Mouse (Mus musculus) cerebellum, adult 9-11 months (tissue): ENCODE results near the gene Ctse.
A peak's percentile ranks its signal among the peaks of the same experiment; 100 is the strongest.

Experiments
- DNase-seq: peaks from one replicate; pipeline ENCODE4 v3.0.0; 2022

The Ctse gene

GRCm38 (mm10) chr1:131655601-131656000 lies 17.5 kb downstream of the Ctse start:
- no peak for DNase-seq

GRCm38 (mm10) chr1:131657945-131658354 lies 19.8 kb downstream of the Ctse start:
- peak; percentile 89 for DNase-seq

- DNase-seq = no peak
These were observed 21.5 kb downstream of the Ctse start for GRCm38 (mm10) chr1:131659512-131660085.

GRCm38 (mm10) chr1:131660266-131660665 lies 22.2 kb downstream of the Ctse start:
- DNase-seq = no peak

- DNase-seq = no peak
These were observed 22.8 kb downstream of the Ctse start for GRCm38 (mm10) chr1:131660716-131661472.

- DNase-seq = no peak
These were observed 23.6 kb downstream of the Ctse start for GRCm38 (mm10) chr1:131661749-131662148.

GRCm38 (mm10) chr1:131663286-131663995 lies 25.3 kb downstream of the Ctse start:
- no peak for DNase-seq

- no peak for DNase-seq
These were observed 26.0 kb downstream of the Ctse start for GRCm38 (mm10) chr1:131664136-131664535.

- no peak for DNase-seq
These were observed 27.8 kb downstream of the Ctse start for GRCm38 (mm10) chr1:131665886-131666285.

GRCm38 (mm10) chr1:131671113-131671512 lies 33.0 kb downstream of the Ctse start:
- no peak for DNase-seq

- DNase-seq = no peak
These were observed 34.3 kb downstream of the Ctse start for GRCm38 (mm10) chr1:131672361-131672760.

- no peak for DNase-seq
These were observed 41.5 kb downstream of the Ctse start for GRCm38 (mm10) chr1:131679644-131680043.

GRCm38 (mm10) chr1:131687739-131688138 lies 49.6 kb downstream of the Ctse start:
- DNase-seq = no peak

GRCm38 (mm10) chr1:131688475-131688874 lies 50.4 kb downstream of the Ctse start, which contains the start of gene Rab7b:
Gene Rab7b (plus strand): TSS chr1:131688695.
- DNase-seq = no peak

GRCm38 (mm10) chr1:131689016-131689415 lies 50.9 kb downstream of the Ctse start:
- no peak for DNase-seq

- no peak for DNase-seq
These were observed 51.8 kb downstream of the Ctse start for GRCm38 (mm10) chr1:131689899-131690298.

GRCm38 (mm10) chr1:131690435-131690834 lies 52.3 kb downstream of the Ctse start:
- DNase-seq = no peak

GRCm38 (mm10) chr1:131691356-131691755 lies 53.2 kb downstream of the Ctse start:
- DNase-seq = no peak

GRCm38 (mm10) chr1:131695308-131695707 lies 57.2 kb downstream of the Ctse start:
- DNase-seq = no peak

GRCm38 (mm10) chr1:131696325-131696724 lies 58.2 kb downstream of the Ctse start:
- DNase-seq = peak; percentile 15

GRCm38 (mm10) chr1:131698770-131699169 lies 60.7 kb downstream of the Ctse start:
- no peak for DNase-seq

- no peak for DNase-seq
These were observed 61.5 kb downstream of the Ctse start for GRCm38 (mm10) chr1:131699642-131700041.

GRCm38 (mm10) chr1:131700447-131700846 lies 62.3 kb downstream of the Ctse start:
- no peak for DNase-seq

GRCm38 (mm10) chr1:131701391-131701790 lies 63.3 kb downstream of the Ctse start:
- no peak for DNase-seq
